Mouse (Mus musculus) urinary bladder, postnatal 4 days (tissue): ENCODE measurements around the gene Ryr1.
"Not testable (repeated sequence)": the region's sequence is repeated elsewhere in the genome, so short reads cannot be mapped to it uniquely, and the experiment has no call there.

ENCODE experiments used
- DNase-seq, 2 experiments: peaks; one replicate each; pipeline ENCODE4 v3.0.0; 2021 to 2022; ENCODE audit warnings: low spot score in 2 of 2

Ryr1 gene

GRCm38 (mm10) chr7:28991616-28992015, 133.4 kb downstream of the Ryr1 start:
- no peak for DNase-seq

GRCm38 (mm10) chr7:28990766-28991273, 134.2 kb downstream of the Ryr1 start:
- DNase-seq = no peak

- DNase-seq = no peak
Measured at GRCm38 (mm10) chr7:28985207-28985606, 139.8 kb downstream of the Ryr1 start.

- no peak for DNase-seq
Measured at GRCm38 (mm10) chr7:28984452-28984851, 140.5 kb downstream of the Ryr1 start.

- DNase-seq = no peak
Measured at GRCm38 (mm10) chr7:28983849-28984248, 141.1 kb downstream of the Ryr1 start.

- no peak for DNase-seq
Measured at GRCm38 (mm10) chr7:28983141-28983564, 141.8 kb downstream of the Ryr1 start.

GRCm38 (mm10) chr7:28982274-28983013, 142.5 kb downstream of the Ryr1 start:
- DNase-seq = peak in 1 of 2 experiments; percentile 30

- peak; percentile 95 to 96 for DNase-seq
Measured at GRCm38 (mm10) chr7:28981651-28982273, 143.2 kb downstream of the Ryr1 start, which contains the start of the genes Eif3k and Map4k1. TSS of gene Eif3k (minus strand) at chr7:28981864. TSS of gene Map4k1 (plus strand) at chr7:28982050.

GRCm38 (mm10) chr7:28977556-28977955, 147.4 kb downstream of the Ryr1 start:
- no peak for DNase-seq

GRCm38 (mm10) chr7:28973025-28973424, 152.0 kb downstream of the Ryr1 start:
- DNase-seq = no peak

- peak; percentile 72 to 88 for DNase-seq
Measured at GRCm38 (mm10) chr7:28972542-28972985, 152.4 kb downstream of the Ryr1 start.

GRCm38 (mm10) chr7:28971770-28972269, 153.2 kb downstream of the Ryr1 start:
- no peak for DNase-seq

GRCm38 (mm10) chr7:28971029-28971428, 153.9 kb downstream of the Ryr1 start:
- DNase-seq = no peak

- no peak for DNase-seq
Measured at GRCm38 (mm10) chr7:28969672-28970394, 155.1 kb downstream of the Ryr1 start.

- DNase-seq = no peak
Measured at GRCm38 (mm10) chr7:28969271-28969670, 155.7 kb downstream of the Ryr1 start.

GRCm38 (mm10) chr7:28968120-28968519, 156.9 kb downstream of the Ryr1 start:
- not testable (repeated sequence) for DNase-seq

GRCm38 (mm10) chr7:28966751-28967505, 158.1 kb downstream of the Ryr1 start:
- no peak for DNase-seq

- no peak for DNase-seq
Measured at GRCm38 (mm10) chr7:28966181-28966580, 158.8 kb downstream of the Ryr1 start.

GRCm38 (mm10) chr7:28965346-28965840, 159.6 kb downstream of the Ryr1 start:
- DNase-seq = no peak

- DNase-seq = no peak
Measured at GRCm38 (mm10) chr7:28963399-28963923, 161.5 kb downstream of the Ryr1 start.
